8 mouse cellular contexts compared by ENCODE assay signal in genomic region chr19:8988346-8989065, GRCm38 (mm10). TPM values are rescaled to one million over a fixed set of nuclear protein-coding genes. Genes with fewer than 3 reads are reported as not detected.
A peak's percentile ranks its signal among the peaks of the same experiment; 100 is the strongest.
DNase-seq lines count a peak whose midpoint lies in the region; ATAC-seq and TF ChIP-seq lines count a peak whose summit lies in the region.

No protein-coding gene starts in this region.

- H3K9me3 ChIP-seq in lung, postnatal 0 days (ENCODE audit: low read length), result no peaks in the 10 kb centered on the region
- H3K9me3 ChIP-seq in forebrain, embryonic 14.5 days (replicated peaks; ENCODE audit: control insufficient read depth, low read length), result no peaks in the 10 kb centered on the region
- H3K9me3 ChIP-seq in stomach, embryonic 14.5 days (ENCODE audit: control insufficient read depth, low read depth, low read length), result no peaks in the 10 kb centered on the region

- H3K4me1 ChIP-seq in lung, postnatal 0 days (ENCODE audit: insufficient read depth, low read depth, low read length), result peaks cover 51% of the 10 kb centered on the region
- H3K4me1 ChIP-seq in forebrain, embryonic 14.5 days (ENCODE audit: control insufficient read depth, insufficient read depth, low read length), result peaks cover 34% of the 10 kb centered on the region
- H3K4me1 ChIP-seq in stomach, embryonic 14.5 days (ENCODE audit: control insufficient read depth, insufficient read depth, low read length), result peaks cover 63% of the 10 kb centered on the region

- peak overlapping the region; percentile 97 for H3K9ac ChIP-seq in lung, postnatal 0 days (replicated peaks; ENCODE audit: low read depth)
- no peak overlapping the region for H3K9ac ChIP-seq in forebrain, embryonic 14.5 days (ENCODE audit: low read length)
- peak overlapping the region; percentile 81 for H3K9ac ChIP-seq in stomach, embryonic 14.5 days (replicated peaks; ENCODE audit: low read depth, low read length)

- ATAC-seq in lung, postnatal 0 days, result no peak
- ATAC-seq in forebrain, embryonic 14.5 days, result no peak
- no peak for ATAC-seq in stomach, embryonic 14.5 days (ENCODE audit: insufficient number of reproducible peaks, insufficient read depth, low FRiP score, low read depth)

- no peak for TF ChIP-seq CTCF in lung, postnatal 0 days (IDR thresholded peaks at IDR 0.05)

- peak overlapping the region; percentile 71 for H3K4me2 ChIP-seq in lung, postnatal 0 days (replicated peaks; ENCODE audit: low read depth, low read length)
- peak overlapping the region; percentile 89 for H3K4me2 ChIP-seq in forebrain, embryonic 14.5 days (ENCODE audit: low read length)
- peak overlapping the region; percentile 68 for H3K4me2 ChIP-seq in stomach, embryonic 14.5 days (replicated peaks; ENCODE audit: low read depth, low read length)

- no peak for TF ChIP-seq EP300 in lung, postnatal 0 days (IDR thresholded peaks at IDR 0.05)

- 23% methylated on average over 15 of the region's 15 CpGs for WGBS in lung, postnatal 0 days
- 20% methylated on average over 15 of the region's 15 CpGs for WGBS in forebrain, embryonic 14.5 days
- WGBS in stomach, embryonic 14.5 days, result 22% methylated on average over 15 of the region's 15 CpGs

- H3K27ac ChIP-seq in lung, postnatal 0 days (ENCODE audit: low read length), result peak overlapping the region; percentile 98
- no peak overlapping the region for H3K27ac ChIP-seq in forebrain, embryonic 14.5 days (ENCODE audit: low read depth, low read length)
- peak overlapping the region; percentile 97 for H3K27ac ChIP-seq in stomach, embryonic 14.5 days (ENCODE audit: low read length)

- H3K36me3 ChIP-seq in lung, postnatal 0 days (ENCODE audit: insufficient read depth, low read length), result no peaks in the 10 kb centered on the region
- H3K36me3 ChIP-seq in forebrain, embryonic 14.5 days (ENCODE audit: control insufficient read depth, insufficient read depth, low read length), result no peaks in the 10 kb centered on the region
- H3K36me3 ChIP-seq in stomach, embryonic 14.5 days (ENCODE audit: control insufficient read depth, insufficient read depth, low read length), result no peaks in the 10 kb centered on the region

- peak overlapping the region; percentile 95 for H3K4me3 ChIP-seq in lung, postnatal 0 days (ENCODE audit: low read depth, low read length)
- H3K4me3 ChIP-seq in forebrain, embryonic 14.5 days (ENCODE audit: low read depth, low read length), result peak overlapping the region; percentile 38
- peak overlapping the region; percentile 85 for H3K4me3 ChIP-seq in stomach, embryonic 14.5 days (ENCODE audit: low read depth, low read length)

- H3K27me3 ChIP-seq in lung, postnatal 0 days (replicated peaks; ENCODE audit: insufficient read depth, low read length), result no peaks in the 10 kb centered on the region
- peaks cover 11% of the 10 kb centered on the region; the same call in 1 of the 2 replicates for H3K27me3 ChIP-seq in forebrain, embryonic 14.5 days (replicated peaks; ENCODE audit: control insufficient read depth, insufficient read depth, low read length)
- no peaks in the 10 kb centered on the region for H3K27me3 ChIP-seq in stomach, embryonic 14.5 days (ENCODE audit: control insufficient read depth, insufficient read depth, low read length)

- DNase-seq in lung, postnatal 0 days (ENCODE audit: low spot score), result no peak
- no peak for DNase-seq in lung, postnatal 25 days (ENCODE audit: low spot score)
- DNase-seq in forebrain, embryonic 14.5 days (ENCODE audit: low spot score), result no peak
- DNase-seq in kidney, postnatal 25 days, result peak; percentile 51 to 66
- DNase-seq in right cerebral cortex, postnatal 10 days (ENCODE audit: low spot score in 2 of 2), result no peak
- DNase-seq in adrenal gland, postnatal 10 days, result no peak
- no peak for DNase-seq in left cerebral cortex, adult 11 months (ENCODE audit: low spot score)

RNA-seq across cellular contexts. Expression of gene Ahnak, which starts 0.6 kb away (rescaled TPM):
- 151 and 163 TPM in 2 replicates for polyA plus RNA-seq in lung, postnatal 0 days (2015; fragmentation: Nextera tagmentation; extraction: Ambion mirVana)
- 2.6 and 4.5 TPM in 2 replicates for polyA plus RNA-seq in forebrain, embryonic 14.5 days (2014; fragmentation: Nextera tagmentation; extraction: Ambion mirVana)
- 33.4 and 40.6 TPM in 2 replicates for polyA plus RNA-seq in stomach, embryonic 14.5 days (2014; fragmentation: Nextera tagmentation; extraction: Ambion mirVana)
- total RNA-seq in adrenal gland, postnatal 10 days (2021), result 100 to 1,000 TPM; 146 to 184 TPM

RNA-seq across cellular contexts. Expression of gene Eef1g, which starts 21.7 kb away (rescaled TPM):
- polyA plus RNA-seq in lung, postnatal 0 days (2015; fragmentation: Nextera tagmentation; extraction: Ambion mirVana), result 153 and 159 TPM in 2 replicates
- 356 and 360 TPM in 2 replicates for polyA plus RNA-seq in forebrain, embryonic 14.5 days (2014; fragmentation: Nextera tagmentation; extraction: Ambion mirVana)
- polyA plus RNA-seq in stomach, embryonic 14.5 days (2014; fragmentation: Nextera tagmentation; extraction: Ambion mirVana), result 469 and 470 TPM in 2 replicates
- 100 to 1,000 TPM; 355 to 407 TPM for total RNA-seq in adrenal gland, postnatal 10 days (2021)

RNA-seq across cellular contexts. Expression of gene Tut1, which starts 34.9 kb away (rescaled TPM):
- polyA plus RNA-seq in lung, postnatal 0 days (2015; fragmentation: Nextera tagmentation; extraction: Ambion mirVana), result 12.8 and 13.6 TPM in 2 replicates
- polyA plus RNA-seq in forebrain, embryonic 14.5 days (2014; fragmentation: Nextera tagmentation; extraction: Ambion mirVana), result 24.2 and 26.4 TPM in 2 replicates
- 27.2 and 27.6 TPM in 2 replicates for polyA plus RNA-seq in stomach, embryonic 14.5 days (2014; fragmentation: Nextera tagmentation; extraction: Ambion mirVana)
- total RNA-seq in adrenal gland, postnatal 10 days (2021), result 10 to 100 TPM; 17.4 to 19.3 TPM

RNA-seq across cellular contexts. Expression of gene Mta2, which starts 46.8 kb away (rescaled TPM):
- polyA plus RNA-seq in lung, postnatal 0 days (2015; fragmentation: Nextera tagmentation; extraction: Ambion mirVana), result 81.8 and 84.7 TPM in 2 replicates
- 57.1 and 57.4 TPM in 2 replicates for polyA plus RNA-seq in forebrain, embryonic 14.5 days (2014; fragmentation: Nextera tagmentation; extraction: Ambion mirVana)
- 41.5 and 45.3 TPM in 2 replicates for polyA plus RNA-seq in stomach, embryonic 14.5 days (2014; fragmentation: Nextera tagmentation; extraction: Ambion mirVana)
- total RNA-seq in adrenal gland, postnatal 10 days (2021), result 100 to 1,000 TPM in 1 of 2 experiments, 10 to 100 TPM in 1; 94.8 to 111 TPM

RNA-seq across cellular contexts. Expression of gene Eml3, which starts 59.2 kb away (rescaled TPM):
- polyA plus RNA-seq in lung, postnatal 0 days (2015; fragmentation: Nextera tagmentation; extraction: Ambion mirVana), result 28.6 and 30.5 TPM in 2 replicates
- 4.1 and 5.4 TPM in 2 replicates for polyA plus RNA-seq in forebrain, embryonic 14.5 days (2014; fragmentation: Nextera tagmentation; extraction: Ambion mirVana)
- polyA plus RNA-seq in stomach, embryonic 14.5 days (2014; fragmentation: Nextera tagmentation; extraction: Ambion mirVana), result 16.8 and 18.2 TPM in 2 replicates
- 10 to 100 TPM; 43.6 to 53.3 TPM for total RNA-seq in adrenal gland, postnatal 10 days (2021)

Comparison
In these comparisons a context has a peak if more than half of its experiments do, and no peak if none do; other contexts are left out.
1. DNase-seq: peak in kidney, postnatal 25 days (2 of 2); none in lung, postnatal 0 days (single experiment), lung, postnatal 25 days (single experiment), forebrain, embryonic 14.5 days (single experiment), right cerebral cortex, postnatal 10 days (0 of 2), adrenal gland, postnatal 10 days (single experiment) and left cerebral cortex, adult 11 months (single experiment).
2. H3K4me3 ChIP-seq: peak in every context shown above with its lines; median percentile 95 in lung, postnatal 0 days; 85 in stomach, embryonic 14.5 days; 38 in forebrain, embryonic 14.5 days.
3. Peak in every context shown above with its lines, with median percentiles within 50 percentile points of each other: H3K4me2 ChIP-seq.